Mouse (Mus musculus) limb, embryonic 14.5 days (tissue): ENCODE measurements around the gene Capn7. TPM values are rescaled to one million over a fixed set of nuclear protein-coding genes. Genes with fewer than 3 reads are reported as not detected.

Experiments used
- ATAC-seq: fragments of 200-750 bp; cut with Nextera tagmentation; 2 replicates; pipeline ENCODE4 v1.8.0; 2017; ENCODE audit warnings: low read depth, moderate number of reproducible peaks, moderate TSS enrichment; ENCODE audit not compliant: low FRiP score
- DNase-seq: peaks from one replicate; pipeline ENCODE4 v3.0.0-alpha.2; 2015; ENCODE audit warnings: low spot score
- H3K27ac ChIP-seq: fragments of 300-500 bp; sonication (generic); replicated peaks from 2 replicates; pipeline ENCODE4 v1.5.1; 2014; ENCODE audit warnings: low read depth, mild to moderate bottlenecking, low read length, moderate library complexity, mixed read lengths
- H3K27me3 ChIP-seq: fragments of 300-500 bp; sonication (generic); 2 replicates; pipeline ENCODE4 v1.6.1; 2014; ENCODE audit warnings: low read length, mixed read lengths; ENCODE audit not compliant: control insufficient read depth, insufficient read depth
- H3K36me3 ChIP-seq: fragments of 300-500 bp; sonication (generic); 2 replicates; pipeline ENCODE4 v1.6.1; 2014; ENCODE audit warnings: mild to moderate bottlenecking, low read length, moderate library complexity, mixed read lengths; ENCODE audit not compliant: control insufficient read depth, insufficient read depth
- H3K4me1 ChIP-seq: fragments of 300-500 bp; sonication (generic); 2 replicates; pipeline ENCODE4 v1.6.1; 2014; ENCODE audit warnings: antibody characterized with exemption, low read length, mixed read lengths; ENCODE audit not compliant: control insufficient read depth, insufficient read depth
- H3K4me2 ChIP-seq: fragments of 300-500 bp; sonication (generic); replicated peaks from 2 replicates; pipeline ENCODE4 v1.6.1; 2014; ENCODE audit warnings: low read depth, mild to moderate bottlenecking, low read length, moderate library complexity; ENCODE audit not compliant: severe bottlenecking
- H3K4me3 ChIP-seq: fragments of 300-500 bp; sonication (generic); replicated peaks from 2 replicates; pipeline ENCODE4 v1.5.1; 2014; ENCODE audit warnings: low read length
- H3K9ac ChIP-seq: fragments of 300-500 bp; sonication (generic); 2 replicates; pipeline ENCODE4 v1.6.1; 2014; ENCODE audit warnings: mild to moderate bottlenecking, low read depth, low read length, moderate library complexity; ENCODE audit not compliant: severe bottlenecking
- H3K9me3 ChIP-seq: fragments of 300-500 bp; sonication (generic); 2 replicates; pipeline ENCODE4 v1.6.1; 2016; ENCODE audit warnings: low read length; ENCODE audit not compliant: control insufficient read depth
- POLR2A ChIP-seq: fragments of 200-500 bp; IDR thresholded peaks from 2 replicates; pipeline ENCODE4 v1.8.0; 2012; ENCODE audit warnings: inconsistent platforms, mild to moderate bottlenecking, moderate library complexity, borderline replicate concordance; ENCODE audit not compliant: insufficient read depth, insufficient read length; ENCODE audit errors: extremely low read depth
- WGBS: fragments of 180-500 bp; shearing (Covaris S2); extraction: QIAGEN DNeasy Blood & Tissue Kit; methylation state at CpG from one replicate; pipeline ENCODE4 v1.1.7; 2014; 5-methylcytosine and 5-hydroxymethylcytosine counted together
- polyA plus RNA-seq, 2 experiments: library from polyadenylated mRNA; depleted of rRNA in 1 of 2; stranded (reverse) in 1 of 2; unstranded in 1 of 2; fragments of >200 nt; fragmentation: Nextera tagmentation in 1 of 2; extraction: Ambion mirVana in 1 of 2; gene quantifications; 2 replicates each; pipeline versions ENCODE4 v1.2.1 to v1.2.3; 2012 to 2014

The Capn7 gene
- polyA plus RNA-seq, 2 experiments, result 44.1 to 44.7 TPM

GRCm38 (mm10) chr14:31400896-31401295, 64.5 kb downstream of the Capn7 start:
- H3K36me3 ChIP-seq, result peaks cover 26% of the 10 kb centered on the region
- no peak overlapping the region for H3K4me2 ChIP-seq
- TF ChIP-seq POLR2A, result no peak
- H3K27ac ChIP-seq, result no peak overlapping the region
- no peak overlapping the region for H3K4me3 ChIP-seq
- H3K9me3 ChIP-seq, result no peaks in the 10 kb centered on the region
- no peak for ATAC-seq
- no peaks in the 10 kb centered on the region for H3K27me3 ChIP-seq
- peaks cover 17% of the 10 kb centered on the region for H3K4me1 ChIP-seq
- no peak overlapping the region for H3K9ac ChIP-seq
- WGBS, result 76% methylated on average over 11 of the region's 11 CpGs
- DNase-seq, result no peak

DNA sequence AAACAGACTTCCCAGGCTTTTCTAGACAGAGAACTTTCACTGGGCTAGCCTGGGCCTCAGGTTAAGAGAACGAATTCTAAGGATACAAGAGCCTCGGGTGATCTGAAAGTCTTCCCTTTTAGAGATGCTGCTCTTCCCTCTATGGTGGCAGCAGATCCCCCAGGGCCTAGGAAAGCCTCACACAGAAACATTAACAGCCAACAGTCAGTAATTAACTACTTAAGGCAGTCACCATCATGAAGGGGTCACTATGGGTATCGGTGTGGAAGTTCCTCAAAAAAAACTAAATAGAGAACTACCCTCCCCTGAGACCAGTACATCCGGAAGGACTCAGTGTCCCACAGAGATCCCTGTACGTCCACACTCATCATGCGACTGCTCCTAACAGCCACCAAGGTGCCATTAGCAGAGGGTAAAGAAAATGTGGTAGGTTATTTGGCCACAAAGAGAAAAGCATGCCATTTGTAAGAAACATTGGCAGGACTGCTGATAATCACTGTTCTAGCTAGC, 65.5 kb downstream of the Capn7 start:
- H3K27ac ChIP-seq, result no peak overlapping the region
- H3K36me3 ChIP-seq, result peaks cover 31% of the 10 kb centered on the region
- WGBS, result 67% methylated on average over 6 of the region's 6 CpGs
- peaks cover 17% of the 10 kb centered on the region for H3K4me1 ChIP-seq
- H3K4me3 ChIP-seq, result no peak overlapping the region
- TF ChIP-seq POLR2A, result no peak
- no peaks in the 10 kb centered on the region for H3K9me3 ChIP-seq
- no peak for ATAC-seq
- H3K4me2 ChIP-seq, result no peak overlapping the region
- H3K9ac ChIP-seq, result no peak overlapping the region
- no peaks in the 10 kb centered on the region for H3K27me3 ChIP-seq
- no peak for DNase-seq

GRCm38 (mm10) chr14:31402693-31403092, 66.3 kb downstream of the Capn7 start:
- peaks cover 37% of the 10 kb centered on the region for H3K36me3 ChIP-seq

DNA sequence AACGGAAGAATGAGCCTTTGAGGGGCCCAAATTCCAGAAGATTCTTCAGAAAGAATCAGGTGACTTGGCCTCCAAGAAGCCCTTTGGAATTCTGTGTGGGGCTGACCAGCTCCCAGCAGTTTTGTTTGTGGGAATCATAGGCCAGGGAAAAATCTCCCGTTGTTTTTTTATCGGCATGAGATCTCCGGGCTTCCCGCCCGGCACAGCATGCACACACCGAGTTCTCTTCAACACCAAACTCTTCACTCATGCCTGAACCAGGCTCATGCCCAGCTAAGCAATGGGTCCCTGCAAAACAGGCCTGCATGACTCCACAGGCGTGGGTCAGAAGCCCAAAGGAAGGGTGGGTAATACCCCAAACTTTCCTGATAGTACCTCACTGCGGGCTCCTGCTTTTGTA, 67.1 kb downstream of the Capn7 start:
- ATAC-seq (no peak), DNase-seq (no peak)
- WGBS, result 48% methylated on average over 9 of the region's 9 CpGs
- H3K27me3 ChIP-seq, result no peaks in the 10 kb centered on the region
- H3K4me3 ChIP-seq, result no peak overlapping the region
- H3K27ac ChIP-seq, result no peak overlapping the region
- peaks cover 33% of the 10 kb centered on the region for H3K36me3 ChIP-seq
- no peak for TF ChIP-seq POLR2A
- no peak overlapping the region for H3K4me2 ChIP-seq
- no peak overlapping the region for H3K9ac ChIP-seq
- peaks cover 17% of the 10 kb centered on the region for H3K4me1 ChIP-seq
- no peaks in the 10 kb centered on the region for H3K9me3 ChIP-seq

More at GRCm38 (mm10) chr14:31402693-31403092, 66.3 kb downstream of the Capn7 start:
- ATAC-seq, result no peak
- Histone ChIP-seq H3K27ac (no peak overlapping the region), H3K9me3 (no peaks in the 10 kb centered on the region), H3K4me2 (no peak overlapping the region), H3K9ac (no peak overlapping the region), H3K4me1 (peaks cover 17% of the 10 kb centered on the region), H3K4me3 (no peak overlapping the region), H3K27me3 (no peaks in the 10 kb centered on the region)
- no peak for DNase-seq
- WGBS, result 89% methylated on average over 5 of the region's 5 CpGs
- TF ChIP-seq POLR2A, result no peak

GRCm38 (mm10) chr14:31403995-31404394, 67.6 kb downstream of the Capn7 start:
- 39% methylated on average over 8 of the region's 8 CpGs for WGBS
- DNase-seq (no peak), ATAC-seq (no peak)
- H3K4me2 ChIP-seq, result no peak overlapping the region
- H3K9ac ChIP-seq, result no peak overlapping the region
- H3K4me1 ChIP-seq, result peaks cover 17% of the 10 kb centered on the region
- TF ChIP-seq POLR2A, result no peak
- H3K27me3 ChIP-seq, result no peaks in the 10 kb centered on the region
- H3K9me3 ChIP-seq, result no peaks in the 10 kb centered on the region
- no peak overlapping the region for H3K4me3 ChIP-seq
- H3K36me3 ChIP-seq, result peaks cover 32% of the 10 kb centered on the region
- H3K27ac ChIP-seq, result no peak overlapping the region

DNA sequence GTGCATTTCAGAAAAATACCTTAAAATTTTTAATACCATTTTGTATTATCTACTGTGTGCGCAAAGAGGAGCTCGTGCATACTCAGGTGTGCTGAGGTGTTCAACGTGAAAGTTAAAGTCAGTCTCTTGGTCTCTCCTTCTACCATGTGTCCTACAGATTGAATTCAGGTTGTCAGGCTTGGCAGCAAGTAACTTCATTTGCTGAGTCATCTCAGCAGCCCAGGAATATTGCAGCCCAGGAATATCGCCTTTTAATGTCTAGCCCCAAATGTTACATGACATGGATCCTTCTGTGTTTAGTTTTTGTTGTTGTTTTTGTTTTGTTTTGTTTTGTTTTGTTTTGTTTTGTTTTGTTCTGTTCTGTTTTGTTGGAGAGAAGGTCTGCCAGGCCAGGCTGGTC, 68.2 kb downstream of the Capn7 start:
- ATAC-seq (no peak), DNase-seq (no peak)
- Histone ChIP-seq H3K36me3 (peaks cover 32% of the 10 kb centered on the region), H3K27ac (no peak overlapping the region), H3K4me1 (peaks cover 14% of the 10 kb centered on the region), H3K4me2 (no peak overlapping the region), H3K4me3 (no peak overlapping the region), H3K9ac (no peak overlapping the region), H3K27me3 (no peaks in the 10 kb centered on the region), H3K9me3 (no peaks in the 10 kb centered on the region)
- WGBS, result 78% methylated on average over 4 of the region's 4 CpGs
- no peak for TF ChIP-seq POLR2A
